Mouse (Mus musculus) limb, embryonic 11.5 days (tissue): ENCODE data around the gene Slc2a1. TPM values are rescaled to one million over a fixed set of nuclear protein-coding genes. Genes with fewer than 3 reads are reported as not detected.

Experiments
- ATAC-seq: fragments of 200-750 bp; cut with Nextera tagmentation; 2 replicates; pipeline ENCODE4 v1.8.0; 2017; ENCODE audit warnings: low read depth; ENCODE audit not compliant: insufficient number of reproducible peaks, low FRiP score, low TSS enrichment
- DNase-seq: peaks from one replicate; pipeline ENCODE4 v3.0.0-alpha.2; 2015; ENCODE audit warnings: low spot score
- H3K27ac ChIP-seq: fragments of 300-500 bp; sonication (generic); replicated peaks from 2 replicates; pipeline ENCODE4 v1.5.1; 2014; ENCODE audit warnings: low read depth, mild to moderate bottlenecking, low read length
- H3K27me3 ChIP-seq: fragments of 300-500 bp; sonication (generic); 2 replicates; pipeline ENCODE4 v1.6.1; 2014; ENCODE audit warnings: mild to moderate bottlenecking, low read length, mixed read lengths; ENCODE audit not compliant: control insufficient read depth, insufficient read depth
- H3K36me3 ChIP-seq: fragments of 300-500 bp; sonication (generic); 2 replicates; pipeline ENCODE4 v1.6.1; 2014; ENCODE audit warnings: mild to moderate bottlenecking, low read length, moderate library complexity, mixed read lengths; ENCODE audit not compliant: control insufficient read depth, insufficient read depth
- H3K4me1 ChIP-seq: fragments of 300-500 bp; sonication (generic); 2 replicates; pipeline ENCODE4 v1.6.1; 2014; ENCODE audit warnings: low read length, mixed read lengths; ENCODE audit not compliant: control insufficient read depth, insufficient read depth
- H3K4me2 ChIP-seq: fragments of 300-500 bp; sonication (generic); 2 replicates; pipeline ENCODE4 v1.6.1; 2014; ENCODE audit warnings: low read depth, mild to moderate bottlenecking, moderate library complexity; ENCODE audit not compliant: severe bottlenecking
- H3K4me3 ChIP-seq: fragments of 300-500 bp; sonication (generic); 2 replicates; pipeline ENCODE4 v1.5.1; 2014; ENCODE audit warnings: low read depth, low read length
- H3K9ac ChIP-seq: fragments of 300-500 bp; sonication (generic); 2 replicates; pipeline ENCODE4 v1.6.1; 2014; ENCODE audit warnings: mild to moderate bottlenecking, low read length
- H3K9me3 ChIP-seq: fragments of 300-500 bp; sonication (generic); 2 replicates; pipeline ENCODE4 v1.6.1; 2016; ENCODE audit warnings: low read length; ENCODE audit not compliant: control insufficient read depth
- WGBS: fragments of 180-500 bp; shearing (Covaris S2); extraction: QIAGEN DNeasy Blood & Tissue Kit; methylation state at CpG from one replicate; pipeline ENCODE4 v1.1.7; 2014; 5-methylcytosine and 5-hydroxymethylcytosine counted together
- polyA plus RNA-seq: library from polyadenylated mRNA; unstranded; fragments of >200 nt; fragmentation: Nextera tagmentation; extraction: Ambion mirVana; gene quantifications from 2 replicates; pipeline ENCODE4 v1.2.1, GENCODE M21; 2014

The Slc2a1 gene
- polyA plus RNA-seq, 1 experiment from 2014 or later, result 113 TPM

- no peak for DNase-seq
- Histone ChIP-seq H3K27ac (no peak overlapping the region), H3K9ac (no peak overlapping the region), H3K4me3 (no peak overlapping the region), H3K27me3 (no peaks in the 10 kb centered on the region), H3K4me2 (no peak overlapping the region), H3K9me3 (no peaks in the 10 kb centered on the region), H3K36me3 (no peaks in the 10 kb centered on the region), H3K4me1 (no peaks in the 10 kb centered on the region)
- 70% methylated on average over 7 of the region's 7 CpGs for WGBS
- ATAC-seq, result no peak
Measured at GRCm38 (mm10) chr4:119102350-119103126, 6.0 kb upstream of the Slc2a1 start.

DNA sequence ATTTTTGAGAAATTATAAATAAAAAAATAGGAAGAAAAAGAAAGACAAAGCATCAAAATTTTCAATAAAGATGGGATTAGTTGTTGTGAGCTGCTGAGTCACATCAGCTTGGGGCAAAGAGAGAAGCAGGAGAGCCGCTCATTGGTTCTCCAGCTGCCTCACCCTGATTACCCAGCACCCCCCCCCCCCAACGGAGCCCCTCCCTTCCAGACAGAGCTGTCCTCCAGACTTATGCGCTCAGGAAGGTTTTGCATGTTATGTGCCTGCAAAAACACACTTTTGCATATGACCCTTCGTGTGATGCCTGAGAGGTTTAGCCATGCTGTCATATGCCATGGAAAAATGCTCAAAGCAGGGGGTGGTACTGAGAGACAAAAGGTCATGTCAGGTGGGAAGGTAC, 3.7 kb upstream of the Slc2a1 start:
- no peak overlapping the region for H3K27ac ChIP-seq
- H3K4me3 ChIP-seq, result no peak overlapping the region
- H3K4me2 ChIP-seq, result no peak overlapping the region

GRCm38 (mm10) chr4:119105704-119106103, 2.8 kb upstream of the Slc2a1 start:
- ATAC-seq (peak; percentile 45), DNase-seq (peak; percentile 81)
- H3K4me3 ChIP-seq, result peak overlapping the region; percentile 15
- peaks cover 9% of the 10 kb centered on the region; the same call in 1 of the 2 replicates for H3K4me1 ChIP-seq
- H3K36me3 ChIP-seq, result no peaks in the 10 kb centered on the region
- WGBS, result under 1% methylated on average over 18 of the region's 18 CpGs
- H3K9ac ChIP-seq, result peak overlapping the region; percentile 43; the same call in 1 of the 2 replicates
- H3K27ac ChIP-seq, result peak overlapping the region; percentile 25; the same call in 1 of the 2 replicates
- H3K9me3 ChIP-seq, result no peaks in the 10 kb centered on the region
- H3K27me3 ChIP-seq, result no peaks in the 10 kb centered on the region
- H3K4me2 ChIP-seq, result peak overlapping the region; percentile 45

More for the DNA sequence above, 3.7 kb upstream of the Slc2a1 start:
- DNase-seq (no peak), ATAC-seq (no peak)
- 0 out of 2 replicates have a peak, but pooled peaks cover 4% of the 10 kb centered on the region for H3K4me1 ChIP-seq
- no peaks in the 10 kb centered on the region for H3K9me3 ChIP-seq
- H3K36me3 ChIP-seq, result no peaks in the 10 kb centered on the region
- H3K27me3 ChIP-seq, result no peaks in the 10 kb centered on the region
- no peak overlapping the region for H3K9ac ChIP-seq
- WGBS, result 55% methylated on average over 4 of the region's 4 CpGs

DNA sequence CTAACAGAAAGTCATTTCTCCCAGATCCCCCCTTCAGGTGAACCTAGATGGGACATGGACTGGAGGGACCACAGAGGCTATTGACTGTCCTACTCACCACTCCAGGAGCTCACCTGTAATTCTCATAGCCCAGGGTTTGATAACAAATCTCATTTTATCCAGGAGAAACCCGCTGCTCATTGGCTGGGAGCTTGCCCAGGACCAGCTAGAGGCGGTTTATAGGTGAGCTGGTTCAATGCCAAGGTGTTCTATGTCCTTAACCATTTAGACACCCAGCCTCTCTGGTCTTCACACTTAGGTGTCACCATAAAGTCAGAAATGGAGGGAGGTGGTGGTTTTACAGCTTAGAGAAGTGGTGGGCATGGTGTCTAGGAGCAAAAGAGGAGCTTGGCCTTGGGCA, 644 bp upstream of the Slc2a1 start:
- Histone ChIP-seq H3K36me3 (no peaks in the 10 kb centered on the region), H3K4me2 (peak overlapping the region; percentile 61), H3K4me3 (peak overlapping the region; percentile 80), H3K27ac (no peak overlapping the region), H3K27me3 (no peaks in the 10 kb centered on the region), H3K9ac (no peak overlapping the region), H3K9me3 (no peaks in the 10 kb centered on the region), H3K4me1 (peaks cover 10% of the 10 kb centered on the region)
- ATAC-seq (no peak), DNase-seq (no peak)
- 81% methylated on average over 2 of the region's 2 CpGs for WGBS

GRCm38 (mm10) chr4:119109640-119110039, 1.1 kb downstream of the Slc2a1 start:
- Histone ChIP-seq H3K4me3 (peak overlapping the region; percentile 80), H3K9ac (peak overlapping the region; percentile 86), H3K27me3 (no peaks in the 10 kb centered on the region), H3K9me3 (no peaks in the 10 kb centered on the region), H3K4me2 (peak overlapping the region; percentile 61), H3K4me1 (peaks cover 10% of the 10 kb centered on the region), H3K36me3 (no peaks in the 10 kb centered on the region), H3K27ac (no peak overlapping the region; the same call in 1 of the 2 replicates)
- ATAC-seq (no peak), DNase-seq (no peak)
- WGBS, result 12% methylated on average over 11 of the region's 11 CpGs

GRCm38 (mm10) chr4:119110512-119110911, 2.0 kb downstream of the Slc2a1 start:
- Histone ChIP-seq H3K4me2 (peak overlapping the region; percentile 61; the same call in 1 of the 2 replicates), H3K9ac (no peak overlapping the region), H3K4me1 (peaks cover 10% of the 10 kb centered on the region), H3K4me3 (peak overlapping the region; percentile 80), H3K36me3 (no peaks in the 10 kb centered on the region), H3K9me3 (no peaks in the 10 kb centered on the region), H3K27me3 (no peaks in the 10 kb centered on the region), H3K27ac (no peak overlapping the region)
- DNase-seq (no peak), ATAC-seq (no peak)
- 44% methylated on average over 5 of the region's 5 CpGs for WGBS

DNA sequence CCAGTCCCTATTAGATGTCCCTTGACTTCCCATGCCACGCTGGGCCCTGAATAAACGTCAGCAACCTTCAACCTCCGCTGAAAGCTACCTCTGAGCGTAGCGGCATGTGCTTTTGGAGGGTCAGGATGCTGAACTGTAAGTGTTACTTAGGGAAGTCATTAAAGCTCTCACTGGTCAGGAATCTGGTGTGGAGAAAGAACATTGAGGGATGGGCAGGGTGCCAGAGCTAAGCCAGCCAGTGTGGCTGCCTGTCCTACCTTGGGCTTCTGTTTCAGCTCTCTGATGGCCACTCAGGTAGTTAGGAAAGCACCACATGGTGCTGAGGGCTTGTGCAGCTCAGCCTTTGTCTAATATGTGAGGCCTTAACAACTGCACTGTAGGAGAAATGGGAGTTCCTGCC, 2.9 kb downstream of the Slc2a1 start:
- no peak overlapping the region for H3K4me3 ChIP-seq
- H3K27ac ChIP-seq, result no peak overlapping the region
- no peaks in the 10 kb centered on the region for H3K9me3 ChIP-seq
- no peaks in the 10 kb centered on the region for H3K27me3 ChIP-seq
- H3K4me2 ChIP-seq, result no peak overlapping the region
- H3K9ac ChIP-seq, result no peak overlapping the region
- ATAC-seq (no peak), DNase-seq (no peak)
- WGBS, result 78% methylated on average over 5 of the region's 5 CpGs
- H3K36me3 ChIP-seq, result no peaks in the 10 kb centered on the region
- H3K4me1 ChIP-seq, result peaks cover 10% of the 10 kb centered on the region

- no peak overlapping the region for H3K27ac ChIP-seq
- H3K4me2 ChIP-seq, result no peak overlapping the region
- 0 out of 2 replicates have a peak, but pooled peaks cover 2% of the 10 kb centered on the region for H3K36me3 ChIP-seq
- no peak for ATAC-seq
- H3K9me3 ChIP-seq, result no peaks in the 10 kb centered on the region
- H3K4me3 ChIP-seq, result no peak overlapping the region
- DNase-seq, result no peak
- no peaks in the 10 kb centered on the region for H3K27me3 ChIP-seq
- 72% methylated on average over 2 of the region's 2 CpGs for WGBS
- peaks cover 12% of the 10 kb centered on the region for H3K4me1 ChIP-seq
- H3K9ac ChIP-seq, result no peak overlapping the region
Measured at GRCm38 (mm10) chr4:119112256-119112885, 3.9 kb downstream of the Slc2a1 start.
